In the genomic region with DNA sequence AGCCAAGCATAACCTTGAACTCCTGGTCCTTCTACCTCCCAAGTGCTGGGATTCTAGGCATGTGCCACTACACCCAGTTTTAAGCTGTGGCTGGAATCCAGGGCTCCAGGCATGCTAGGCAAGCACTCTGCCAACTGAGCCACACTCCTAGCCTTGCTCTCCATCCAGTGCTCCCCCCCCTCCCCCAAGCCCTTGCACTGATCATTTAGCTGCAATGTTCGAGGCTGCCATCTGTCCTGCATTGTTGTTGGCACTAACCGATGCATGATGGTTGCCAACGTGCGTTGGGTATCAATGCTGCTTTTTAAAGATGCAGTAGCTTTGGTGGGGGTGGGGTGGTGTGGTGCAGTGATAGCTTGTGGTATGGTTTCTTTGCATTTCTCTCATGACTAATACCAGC, we compare ENCODE assay signal across 19 mouse cellular contexts. TPM values are rescaled to one million over a fixed set of nuclear protein-coding genes. Genes with fewer than 3 reads are reported as not detected.
A peak's percentile ranks its signal among the peaks of the same experiment; 100 is the strongest.
DNase-seq lines count a peak whose midpoint lies in the region; ATAC-seq lines count a peak whose summit lies in the region.
"Had no signal": no experiment of that assay in that cellular context is flagged by ENCODE, and none has a peak within 500 bp of the region (broad histone marks: within the 10 kb centered on the region; RNA-seq: fewer than 3 reads in every experiment).

No protein-coding gene starts in this region.

- no peak overlapping the region for H3K4me2 ChIP-seq in forebrain, embryonic 15.5 days (replicated peaks)
- H3K4me2 ChIP-seq in forebrain, embryonic 11.5 days (ENCODE audit: low read depth, low read length, severe bottlenecking), result no peak overlapping the region
- no peak overlapping the region for H3K4me2 ChIP-seq in neural tube, embryonic 13.5 days
- H3K4me2 ChIP-seq: embryonic facial prominence, embryonic 15.5 days; liver, embryonic 12.5 days; lung, embryonic 14.5 days; neural tube, embryonic 12.5 days had no signal

- H3K36me3 ChIP-seq in forebrain, embryonic 15.5 days, result no peaks in the 10 kb centered on the region
- no peaks in the 10 kb centered on the region for H3K36me3 ChIP-seq in forebrain, embryonic 11.5 days (ENCODE audit: control insufficient read depth, insufficient read depth, low read length)
- no peaks in the 10 kb centered on the region for H3K36me3 ChIP-seq in neural tube, embryonic 13.5 days
- H3K36me3 ChIP-seq: embryonic facial prominence, embryonic 15.5 days; liver, embryonic 12.5 days; neural tube, embryonic 12.5 days had no signal

- no peak overlapping the region for H3K4me3 ChIP-seq in forebrain, embryonic 15.5 days
- H3K4me3 ChIP-seq in forebrain, embryonic 11.5 days (ENCODE audit: low read depth, low read length), result no peak overlapping the region
- H3K4me3 ChIP-seq in neural tube, embryonic 13.5 days, result no peak overlapping the region
- H3K4me3 ChIP-seq: embryonic facial prominence, embryonic 15.5 days; liver, embryonic 12.5 days; neural tube, embryonic 12.5 days had no signal

- no peak overlapping the region for H3K27ac ChIP-seq in forebrain, embryonic 15.5 days (replicated peaks)
- no peak overlapping the region for H3K27ac ChIP-seq in forebrain, embryonic 11.5 days (ENCODE audit: low read depth, low read length)
- H3K27ac ChIP-seq in neural tube, embryonic 13.5 days (replicated peaks), result no peak overlapping the region
- H3K27ac ChIP-seq: embryonic facial prominence, embryonic 15.5 days; liver, embryonic 12.5 days; neural tube, embryonic 12.5 days had no signal

- DNase-seq in forebrain, embryonic 11.5 days (ENCODE audit: low spot score), result no peak
- no peak for DNase-seq in neural tube, embryonic 10.5 days (ENCODE audit: extremely low spot score, low spot score)
- peak; percentile 51 to 79 for DNase-seq in layer of hippocampus, adult 18-20 months (ENCODE audit: low spot score in 2 of 2)
- DNase-seq in ovary, adult 18-20 months (ENCODE audit: low spot score), result no peak
- DNase-seq in urinary bladder, postnatal 4 days (ENCODE audit: low spot score in 2 of 2), result no peak
- DNase-seq: adrenal gland, postnatal 10 days; cerebellum, adult 2 months; kidney, adult 2 months; kidney, postnatal 25 days; lung, embryonic 14.5 days; lung, postnatal 4 days; right cerebral cortex, postnatal 4 days had no signal

- no peaks in the 10 kb centered on the region for H3K4me1 ChIP-seq in forebrain, embryonic 15.5 days
- no peaks in the 10 kb centered on the region for H3K4me1 ChIP-seq in forebrain, embryonic 11.5 days (replicated peaks; ENCODE audit: control insufficient read depth, insufficient read depth, low read length)
- no peaks in the 10 kb centered on the region for H3K4me1 ChIP-seq in neural tube, embryonic 13.5 days (replicated peaks)
- H3K4me1 ChIP-seq: embryonic facial prominence, embryonic 15.5 days; liver, embryonic 12.5 days; neural tube, embryonic 12.5 days had no signal

- 21% methylated on average over 4 of the region's 4 CpGs for WGBS in forebrain, embryonic 15.5 days
- WGBS in forebrain, embryonic 11.5 days, result 79% methylated on average over 4 of the region's 4 CpGs
- 64% methylated on average over 4 of the region's 4 CpGs for WGBS in neural tube, embryonic 13.5 days

- no peaks in the 10 kb centered on the region for H3K9me3 ChIP-seq in forebrain, embryonic 15.5 days
- H3K9me3 ChIP-seq in forebrain, embryonic 11.5 days (ENCODE audit: control insufficient read depth, low read length), result no peaks in the 10 kb centered on the region
- no peaks in the 10 kb centered on the region for H3K9me3 ChIP-seq in neural tube, embryonic 13.5 days
- H3K9me3 ChIP-seq: embryonic facial prominence, embryonic 15.5 days; liver, embryonic 12.5 days; neural tube, embryonic 12.5 days had no signal

- no peak overlapping the region for H3K9ac ChIP-seq in forebrain, embryonic 15.5 days (replicated peaks)
- H3K9ac ChIP-seq in forebrain, embryonic 11.5 days (ENCODE audit: low read length), result no peak overlapping the region
- H3K9ac ChIP-seq in neural tube, embryonic 13.5 days, result no peak overlapping the region
- H3K9ac ChIP-seq: embryonic facial prominence, embryonic 15.5 days; liver, embryonic 12.5 days; lung, embryonic 14.5 days; neural tube, embryonic 12.5 days had no signal

- ATAC-seq in forebrain, embryonic 15.5 days (replicated peaks), result peak; percentile 84
- no peak for ATAC-seq in forebrain, embryonic 11.5 days (replicated peaks; ENCODE audit: low FRiP score)
- ATAC-seq in neural tube, embryonic 13.5 days (ENCODE audit: low read depth), result 0 out of 2 replicates have a peak, but pooled peaks have one; percentile 52
- ATAC-seq: liver, embryonic 12.5 days; midbrain, embryonic 16.5 days had no signal

- no peaks in the 10 kb centered on the region for H3K27me3 ChIP-seq in forebrain, embryonic 15.5 days
- H3K27me3 ChIP-seq in forebrain, embryonic 11.5 days (ENCODE audit: control insufficient read depth, insufficient read depth, low read length), result no peaks in the 10 kb centered on the region
- H3K27me3 ChIP-seq in neural tube, embryonic 13.5 days, result no peaks in the 10 kb centered on the region
- H3K27me3 ChIP-seq: embryonic facial prominence, embryonic 15.5 days; neural tube, embryonic 12.5 days had no signal

RNA-seq across cellular contexts. Expression of a gene that starts 10.9 kb away (rescaled TPM):
- polyA plus RNA-seq in forebrain, embryonic 15.5 days (2015; fragmentation: Nextera tagmentation; extraction: Ambion mirVana), result 0.09 and 0.38 TPM in 2 replicates
- polyA plus RNA-seq in forebrain, embryonic 11.5 days (2014; fragmentation: Nextera tagmentation; extraction: Ambion mirVana), result not detected in 2 replicates
- not detected in 2 replicates for polyA plus RNA-seq in neural tube, embryonic 13.5 days (2015; fragmentation: Nextera tagmentation; extraction: Ambion mirVana)
- 1 to 10 TPM; 1.1 to 1.2 TPM for total RNA-seq in layer of hippocampus, adult 18-20 months (2021)
- polyA plus RNA-seq: C2C12; liver, embryonic 12.5 days had no signal

RNA-seq across cellular contexts. Expression of a gene that starts 57.4 kb away (rescaled TPM):
- 1.8 and 2.5 TPM in 2 replicates for polyA plus RNA-seq in forebrain, embryonic 15.5 days (2015; fragmentation: Nextera tagmentation; extraction: Ambion mirVana)
- polyA plus RNA-seq in forebrain, embryonic 11.5 days (2014; fragmentation: Nextera tagmentation; extraction: Ambion mirVana), result 2.1 TPM in 2 replicates
- 3.3 and 3.4 TPM in 2 replicates for polyA plus RNA-seq in neural tube, embryonic 13.5 days (2015; fragmentation: Nextera tagmentation; extraction: Ambion mirVana)
- total RNA-seq in layer of hippocampus, adult 18-20 months (2021), result 1 to 10 TPM; 2.8 to 3.4 TPM

Comparison
In these comparisons a context has a peak if more than half of its experiments do, and no peak if none do; other contexts are left out.
1. DNase-seq: peak in layer of hippocampus, adult 18-20 months (2 of 2); none in forebrain, embryonic 11.5 days (single experiment), neural tube, embryonic 10.5 days (single experiment), ovary, adult 18-20 months (single experiment) and urinary bladder, postnatal 4 days (0 of 2).